Mouse (Mus musculus) midbrain, embryonic 13.5 days (tissue): ENCODE measurements around the gene Immp2l. TPM values are rescaled to one million over a fixed set of nuclear protein-coding genes. Genes with fewer than 3 reads are reported as not detected.

ENCODE experiments used
- ATAC-seq: fragments of 200-750 bp; cut with Nextera tagmentation; 2 replicates; pipeline ENCODE4 v1.8.0; 2017; ENCODE audit warnings: mild to moderate bottlenecking, moderate TSS enrichment, moderate library complexity
- H3K27ac ChIP-seq: fragments of 300-500 bp; sonication (generic); 2 replicates; pipeline ENCODE4 v1.5.1; 2015; ENCODE audit warnings: inconsistent platforms, mild to moderate bottlenecking, moderate library complexity
- H3K27me3 ChIP-seq: fragments of 300-500 bp; sonication (generic); 2 replicates; pipeline ENCODE4 v1.6.1; 2015; ENCODE audit warnings: mild to moderate bottlenecking, inconsistent platforms
- H3K36me3 ChIP-seq: fragments of 300-500 bp; sonication (generic); 2 replicates; pipeline ENCODE4 v1.6.1; 2015; ENCODE audit warnings: mild to moderate bottlenecking, inconsistent platforms
- H3K4me1 ChIP-seq: fragments of 300-500 bp; sonication (generic); replicated peaks from 2 replicates; pipeline ENCODE4 v1.6.1; 2015; ENCODE audit warnings: inconsistent platforms
- H3K4me2 ChIP-seq: fragments of 300-500 bp; sonication (generic); replicated peaks from 2 replicates; pipeline ENCODE4 v1.6.1; 2015; ENCODE audit warnings: moderate library complexity, mild to moderate bottlenecking, inconsistent platforms
- H3K4me3 ChIP-seq: fragments of 300-500 bp; sonication (generic); replicated peaks from 2 replicates; pipeline ENCODE4 v1.5.1; 2015; ENCODE audit warnings: mild to moderate bottlenecking, inconsistent platforms
- H3K9ac ChIP-seq: fragments of 300-500 bp; sonication (generic); replicated peaks from 2 replicates; pipeline ENCODE4 v1.6.1; 2015; ENCODE audit warnings: mild to moderate bottlenecking, inconsistent platforms
- H3K9me3 ChIP-seq: fragments of 300-500 bp; sonication (generic); 2 replicates; pipeline ENCODE4 v1.6.1; 2016; ENCODE audit warnings: mild to moderate bottlenecking, inconsistent platforms
- WGBS: fragments of 180-500 bp; shearing (Covaris S2); methylation state at CpG from one replicate; pipeline ENCODE4 v1.1.7; 2015; 5-methylcytosine and 5-hydroxymethylcytosine counted together
- polyA plus RNA-seq: library from polyadenylated mRNA; unstranded; fragments of >200 nt; fragmentation: Nextera tagmentation; extraction: Ambion mirVana; gene quantifications from 2 replicates; pipeline ENCODE4 v1.2.1, GENCODE M21; 2015

Gene Immp2l
- polyA plus RNA-seq, 1 experiment from 2014 or later, result 5.5 TPM

DNA sequence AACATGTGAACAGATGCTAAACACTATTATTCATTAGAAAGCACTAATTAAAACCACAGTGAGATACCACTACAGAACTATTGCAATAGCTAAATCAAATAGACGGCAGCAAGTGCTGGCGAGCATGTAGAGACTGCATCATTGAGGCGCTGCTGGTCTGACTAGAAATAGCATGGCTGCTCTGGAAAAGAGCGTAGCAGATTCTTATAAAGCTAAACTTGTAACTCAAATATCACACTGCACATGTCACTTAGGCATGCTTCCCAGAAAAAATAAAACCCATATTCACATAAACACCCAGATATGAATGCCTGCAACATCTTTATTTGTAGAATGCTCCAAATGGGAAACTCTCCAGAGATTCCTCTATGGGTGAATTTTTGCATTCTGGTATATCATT is 570.1 kb downstream of the Immp2l start:
- 94% methylated on average over 4 of the region's 4 CpGs for WGBS
- Histone ChIP-seq H3K9me3 (no peaks in the 10 kb centered on the region), H3K4me2 (no peak overlapping the region), H3K27me3 (no peaks in the 10 kb centered on the region), H3K27ac (no peak overlapping the region), H3K9ac (no peak overlapping the region), H3K4me1 (no peaks in the 10 kb centered on the region), H3K36me3 (no peaks in the 10 kb centered on the region), H3K4me3 (no peak overlapping the region)
- no peak for ATAC-seq

GRCm38 (mm10) chr12:41615271-41615670 is 591.4 kb downstream of the Immp2l start:
- H3K9me3 ChIP-seq, result no peaks in the 10 kb centered on the region
- no peak for ATAC-seq
- H3K4me2 ChIP-seq, result no peak overlapping the region
- H3K27me3 ChIP-seq, result no peaks in the 10 kb centered on the region
- H3K4me3 ChIP-seq, result no peak overlapping the region
- no peak overlapping the region for H3K27ac ChIP-seq
- H3K9ac ChIP-seq, result no peak overlapping the region
- no peaks in the 10 kb centered on the region for H3K36me3 ChIP-seq
- H3K4me1 ChIP-seq, result no peaks in the 10 kb centered on the region
- 73% methylated on average over 3 of the region's 3 CpGs for WGBS

GRCm38 (mm10) chr12:41621341-41621740 is 597.5 kb downstream of the Immp2l start:
- Histone ChIP-seq H3K36me3 (no peaks in the 10 kb centered on the region), H3K27ac (no peak overlapping the region), H3K4me2 (no peak overlapping the region), H3K4me1 (no peaks in the 10 kb centered on the region), H3K9me3 (no peaks in the 10 kb centered on the region), H3K27me3 (no peaks in the 10 kb centered on the region), H3K4me3 (no peak overlapping the region), H3K9ac (no peak overlapping the region)
- ATAC-seq, result no peak
- 85% methylated on average over 6 of the region's 6 CpGs for WGBS

DNA sequence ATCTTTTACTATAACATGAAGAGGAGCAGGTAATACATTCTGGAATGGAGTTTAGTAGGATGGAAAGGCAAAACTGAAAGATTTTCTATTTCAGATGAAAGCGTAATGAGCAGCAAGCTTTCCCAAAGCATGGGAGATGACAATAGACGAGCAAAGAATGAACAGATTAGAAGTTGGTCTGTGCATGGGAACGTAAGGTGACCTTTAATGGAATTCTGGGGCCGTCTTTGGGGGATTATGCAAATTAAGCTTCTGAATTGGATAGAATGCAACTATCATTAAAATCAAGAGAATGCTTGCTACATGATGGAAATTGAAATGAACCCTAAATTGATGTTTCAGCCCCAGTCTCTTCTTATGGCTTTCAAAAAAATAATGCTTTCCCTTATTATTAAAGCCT is 619.4 kb downstream of the Immp2l start:
- no peak for ATAC-seq
- Histone ChIP-seq H3K9ac (no peak overlapping the region), H3K4me3 (no peak overlapping the region), H3K4me2 (no peak overlapping the region), H3K4me1 (peaks cover 35% of the 10 kb centered on the region), H3K36me3 (no peaks in the 10 kb centered on the region), H3K27ac (no peak overlapping the region; the same call in 1 of the 2 replicates), H3K9me3 (no peaks in the 10 kb centered on the region), H3K27me3 (no peaks in the 10 kb centered on the region)
- WGBS, result 8% methylated on average over 4 of the region's 4 CpGs

DNA sequence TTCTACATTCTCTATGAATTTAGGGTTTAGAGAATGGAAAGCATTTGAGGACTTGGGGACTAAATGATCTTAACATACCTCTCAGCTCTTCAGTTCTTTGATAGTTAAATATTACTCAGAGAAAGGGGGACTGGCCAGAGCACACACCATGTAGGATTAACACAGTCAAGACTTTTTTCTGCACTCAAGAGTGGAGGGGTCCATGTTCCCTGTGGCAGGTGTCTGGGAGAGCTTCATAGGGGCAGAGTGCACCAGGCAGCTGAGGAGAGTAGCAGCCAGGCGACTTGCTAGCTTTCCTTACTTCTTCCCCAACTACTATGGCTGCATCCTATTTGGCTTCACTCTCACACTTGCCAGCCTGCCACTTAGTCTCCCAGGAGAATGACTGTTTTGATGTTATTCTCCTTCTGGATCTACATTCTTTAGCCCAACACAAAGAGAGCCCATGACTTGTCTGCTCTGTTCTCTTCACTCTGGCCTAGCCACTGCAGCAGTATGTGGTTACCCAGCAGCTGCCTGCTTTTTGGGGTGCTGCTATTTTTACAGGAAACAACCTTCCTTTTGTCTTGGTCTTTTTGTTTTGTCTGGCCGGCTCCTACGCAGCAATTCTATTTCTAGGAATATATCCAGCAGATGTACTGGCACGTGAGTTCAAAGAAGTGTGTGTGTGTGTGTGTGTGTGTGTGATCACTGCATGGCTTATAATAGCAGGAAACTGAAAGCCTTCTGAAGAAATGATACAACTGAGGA is 621.1 kb downstream of the Immp2l start:
- Histone ChIP-seq H3K27me3 (no peaks in the 10 kb centered on the region), H3K9ac (no peak overlapping the region), H3K4me3 (no peak overlapping the region), H3K9me3 (no peaks in the 10 kb centered on the region), H3K27ac (no peak overlapping the region; the same call in 1 of the 2 replicates), H3K4me1 (peaks cover 38% of the 10 kb centered on the region), H3K4me2 (no peak overlapping the region), H3K36me3 (no peaks in the 10 kb centered on the region)
- 23% methylated on average over 4 of the region's 4 CpGs for WGBS
- ATAC-seq, result no peak

DNA sequence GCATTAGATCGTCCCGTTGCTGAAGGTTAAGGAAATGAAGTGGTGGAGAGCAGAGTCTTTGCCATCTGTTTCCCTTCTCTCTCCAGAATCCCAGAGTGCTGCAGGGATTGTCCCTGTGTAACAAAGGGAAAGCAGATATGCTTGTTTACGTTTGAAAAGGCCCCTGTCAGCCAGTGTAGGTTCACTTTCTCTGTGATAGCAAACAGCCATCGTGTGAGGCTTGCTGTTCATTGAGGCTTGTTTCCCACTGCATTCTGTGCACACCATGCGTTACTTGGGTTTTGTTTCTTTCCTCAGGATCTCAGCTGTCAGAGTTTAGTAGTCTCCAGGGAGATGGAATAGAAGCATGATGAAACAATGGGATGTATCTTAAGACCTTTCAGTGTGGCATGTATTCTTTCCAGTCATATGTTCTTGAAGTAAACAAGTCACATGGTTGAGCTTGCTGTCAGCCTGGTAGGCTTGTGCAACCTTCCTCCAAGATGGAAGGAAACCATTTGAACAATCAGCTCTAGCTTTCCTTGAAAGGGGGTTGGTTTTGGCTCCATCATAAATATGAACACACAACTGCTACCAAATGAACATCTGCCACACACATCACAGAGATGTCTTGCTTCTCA is 623.2 kb downstream of the Immp2l start:
- H3K4me2 ChIP-seq, result no peak overlapping the region
- H3K4me1 ChIP-seq, result peaks cover 45% of the 10 kb centered on the region
- peak; percentile 84 for ATAC-seq
- no peaks in the 10 kb centered on the region for H3K27me3 ChIP-seq
- no peak overlapping the region for H3K4me3 ChIP-seq
- H3K9ac ChIP-seq, result no peak overlapping the region
- under 1% methylated on average over 5 of the region's 5 CpGs for WGBS
- H3K27ac ChIP-seq, result peak overlapping the region; percentile 35
- H3K9me3 ChIP-seq, result no peaks in the 10 kb centered on the region
- H3K36me3 ChIP-seq, result no peaks in the 10 kb centered on the region

DNA sequence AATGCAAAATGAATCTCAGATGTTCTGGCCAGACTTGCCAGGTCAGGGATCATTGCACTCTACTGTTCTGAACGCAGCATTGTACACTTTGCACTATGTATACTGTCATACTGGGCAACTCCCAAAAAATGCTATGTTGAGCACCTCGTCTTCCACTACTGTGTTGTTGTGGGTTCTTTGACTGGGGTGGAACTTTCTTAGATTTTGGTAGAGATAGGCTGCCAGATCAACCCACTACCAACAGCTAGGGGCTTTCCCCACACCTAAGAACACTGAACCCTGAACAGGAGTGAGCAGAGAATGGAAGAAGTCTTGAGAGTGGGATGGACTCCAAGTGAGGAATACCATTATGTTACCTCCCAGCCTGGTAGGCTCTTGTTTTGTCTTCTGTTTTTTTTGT is 623.8 kb downstream of the Immp2l start:
- H3K4me2 ChIP-seq, result no peak overlapping the region
- WGBS, result 87% methylated on average over 2 of the region's 2 CpGs
- no peak for ATAC-seq
- H3K9ac ChIP-seq, result no peak overlapping the region
- no peaks in the 10 kb centered on the region for H3K36me3 ChIP-seq
- no peaks in the 10 kb centered on the region for H3K9me3 ChIP-seq
- H3K27me3 ChIP-seq, result no peaks in the 10 kb centered on the region
- 0 out of 2 replicates have a peak overlapping the region, but pooled peaks have one; percentile 20 for H3K27ac ChIP-seq
- H3K4me3 ChIP-seq, result no peak overlapping the region
- H3K4me1 ChIP-seq, result peaks cover 45% of the 10 kb centered on the region

GRCm38 (mm10) chr12:41649826-41650541 is 626.1 kb downstream of the Immp2l start:
- Histone ChIP-seq H3K27ac (peak overlapping the region; percentile 59), H3K9me3 (no peaks in the 10 kb centered on the region), H3K27me3 (no peaks in the 10 kb centered on the region), H3K4me2 (no peak overlapping the region), H3K9ac (no peak overlapping the region), H3K36me3 (no peaks in the 10 kb centered on the region), H3K4me3 (no peak overlapping the region), H3K4me1 (peaks cover 28% of the 10 kb centered on the region)
- 20% methylated on average over 8 of the region's 8 CpGs for WGBS
- ATAC-seq, result peak; percentile 21; the same call in 1 of the 2 replicates

- Histone ChIP-seq H3K9me3 (0 out of 2 replicates have a peak, but pooled peaks cover 3% of the 10 kb centered on the region), H3K4me3 (no peak overlapping the region), H3K27ac (no peak overlapping the region), H3K4me2 (no peak overlapping the region), H3K4me1 (peaks cover 5% of the 10 kb centered on the region; the same call in 1 of the 2 replicates), H3K36me3 (no peaks in the 10 kb centered on the region), H3K9ac (no peak overlapping the region), H3K27me3 (no peaks in the 10 kb centered on the region)
- no peak for ATAC-seq
- 30% methylated on average over 3 of the region's 3 CpGs for WGBS
Measured at GRCm38 (mm10) chr12:41668280-41668679, 644.4 kb downstream of the Immp2l start.

- 90% methylated on average over 1 of the region's 1 CpGs for WGBS
Measured at GRCm38 (mm10) chr12:41669481-41669880, 645.6 kb downstream of the Immp2l start.

DNA sequence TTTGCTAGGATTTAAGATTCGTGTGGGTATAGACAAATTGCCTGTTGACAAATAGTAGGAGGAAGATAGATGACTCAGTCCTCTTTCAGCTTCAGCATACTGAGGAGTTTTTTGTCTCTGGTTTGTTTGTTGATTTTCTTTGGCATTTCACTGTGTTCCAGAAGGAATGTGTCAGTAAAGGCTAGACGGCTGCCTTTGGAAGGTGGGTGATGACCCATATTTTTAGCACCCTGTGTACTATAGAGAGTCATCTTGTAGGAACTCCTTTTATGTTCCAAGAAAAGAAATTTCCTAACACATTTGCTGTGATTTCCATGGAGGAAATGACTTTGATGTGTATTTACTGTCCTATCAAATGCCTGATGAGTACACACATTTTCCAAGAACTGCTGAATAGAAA is 651.0 kb downstream of the Immp2l start:
- no peak overlapping the region for H3K4me2 ChIP-seq
- 82% methylated on average over 2 of the region's 2 CpGs for WGBS
- H3K9ac ChIP-seq, result no peak overlapping the region
- no peak overlapping the region for H3K4me3 ChIP-seq
- H3K27me3 ChIP-seq, result 0 out of 2 replicates have a peak, but pooled peaks cover 4% of the 10 kb centered on the region
- H3K36me3 ChIP-seq, result no peaks in the 10 kb centered on the region
- ATAC-seq, result no peak
- H3K27ac ChIP-seq, result no peak overlapping the region
- H3K9me3 ChIP-seq, result 0 out of 2 replicates have a peak, but pooled peaks cover 6% of the 10 kb centered on the region
- H3K4me1 ChIP-seq, result no peaks in the 10 kb centered on the region

More at GRCm38 (mm10) chr12:41669481-41669880, 645.6 kb downstream of the Immp2l start:
- H3K27me3 ChIP-seq, result no peaks in the 10 kb centered on the region
- H3K4me2 ChIP-seq, result no peak overlapping the region
- ATAC-seq, result no peak
- H3K4me3 ChIP-seq, result no peak overlapping the region
- 0 out of 2 replicates have a peak, but pooled peaks cover 6% of the 10 kb centered on the region for H3K9me3 ChIP-seq
- no peak overlapping the region for H3K9ac ChIP-seq
- peaks cover 5% of the 10 kb centered on the region; the same call in 1 of the 2 replicates for H3K4me1 ChIP-seq
- no peak overlapping the region for H3K27ac ChIP-seq
- H3K36me3 ChIP-seq, result no peaks in the 10 kb centered on the region

GRCm38 (mm10) chr12:41680141-41680540 is 656.3 kb downstream of the Immp2l start:
- Histone ChIP-seq H3K27ac (no peak overlapping the region), H3K4me3 (no peak overlapping the region), H3K9ac (no peak overlapping the region), H3K4me2 (no peak overlapping the region), H3K27me3 (peaks cover 10% of the 10 kb centered on the region; the same call in 1 of the 2 replicates), H3K9me3 (no peaks in the 10 kb centered on the region), H3K4me1 (no peaks in the 10 kb centered on the region), H3K36me3 (no peaks in the 10 kb centered on the region)
- ATAC-seq, result no peak
- 100% methylated on average over 1 of the region's 1 CpGs for WGBS
